Mouse (Mus musculus) stomach, embryonic 14.5 days (tissue): ENCODE measurements around the gene Camk1d. TPM values are rescaled to one million over a fixed set of nuclear protein-coding genes. Genes with fewer than 3 reads are reported as not detected.
A peak's percentile ranks its signal among the peaks of the same experiment; 100 is the strongest.

ENCODE experiments used
- ATAC-seq: fragments of 200-750 bp; cut with Nextera tagmentation; 2 replicates; pipeline ENCODE4 v1.8.0; 2017; ENCODE audit warnings: low read depth, moderate TSS enrichment; ENCODE audit not compliant: insufficient number of reproducible peaks, insufficient read depth, low FRiP score
- H3K27ac ChIP-seq: fragments of 300-500 bp; sonication (generic); 2 replicates; pipeline ENCODE4 v1.5.1; 2014; ENCODE audit warnings: mild to moderate bottlenecking, low read length, moderate library complexity, mixed read lengths
- H3K27me3 ChIP-seq: fragments of 300-500 bp; sonication (generic); 2 replicates; pipeline ENCODE4 v1.6.1; 2014; ENCODE audit warnings: low read length, control low read depth, mixed read lengths; ENCODE audit not compliant: control insufficient read depth, insufficient read depth
- H3K36me3 ChIP-seq: fragments of 300-500 bp; sonication (generic); 2 replicates; pipeline ENCODE4 v1.6.1; 2014; ENCODE audit warnings: mild to moderate bottlenecking, control low read depth, low read length, moderate library complexity, mixed read lengths; ENCODE audit not compliant: control insufficient read depth, insufficient read depth
- H3K4me1 ChIP-seq: fragments of 300-500 bp; sonication (generic); 2 replicates; pipeline ENCODE4 v1.6.1; 2014; ENCODE audit warnings: low read length, control low read depth, mixed read lengths; ENCODE audit not compliant: control insufficient read depth, insufficient read depth
- H3K4me2 ChIP-seq: fragments of 300-500 bp; sonication (generic); replicated peaks from 2 replicates; pipeline ENCODE4 v1.6.1; 2014; ENCODE audit warnings: low read depth, low read length, control low read depth
- H3K4me3 ChIP-seq: fragments of 300-500 bp; sonication (generic); 2 replicates; pipeline ENCODE4 v1.5.1; 2014; ENCODE audit warnings: low read depth, low read length, control low read depth
- H3K9ac ChIP-seq: fragments of 300-500 bp; sonication (generic); replicated peaks from 2 replicates; pipeline ENCODE4 v1.6.1; 2014; ENCODE audit warnings: low read depth, mild to moderate bottlenecking, control low read depth, low read length, moderate library complexity, mixed read lengths
- H3K9me3 ChIP-seq: fragments of 300-500 bp; sonication (generic); 2 replicates; pipeline ENCODE4 v1.6.1; 2016; ENCODE audit warnings: low read depth, low read length, control low read depth; ENCODE audit not compliant: control insufficient read depth
- WGBS: fragments of 180-500 bp; shearing (Covaris S2); extraction: QIAGEN DNeasy Blood & Tissue Kit; methylation state at CpG from one replicate; pipeline ENCODE4 v1.1.7; 2014; 5-methylcytosine and 5-hydroxymethylcytosine counted together
- polyA plus RNA-seq: library from polyadenylated mRNA; unstranded; fragments of >200 nt; fragmentation: Nextera tagmentation; extraction: Ambion mirVana; gene quantifications from 2 replicates; pipeline ENCODE4 v1.2.1, GENCODE M21; 2014

Gene Camk1d
- polyA plus RNA-seq, 1 experiment from 2014 or later, result 20.5 TPM

- H3K27ac ChIP-seq, result no peak overlapping the region
- no peaks in the 10 kb centered on the region for H3K36me3 ChIP-seq
- no peak overlapping the region for H3K4me2 ChIP-seq
- 79% methylated on average over 5 of the region's 5 CpGs for WGBS
- no peak overlapping the region for H3K4me3 ChIP-seq
- no peak for ATAC-seq
- H3K27me3 ChIP-seq, result no peaks in the 10 kb centered on the region
- H3K9me3 ChIP-seq, result no peaks in the 10 kb centered on the region
- H3K4me1 ChIP-seq, result no peaks in the 10 kb centered on the region
- no peak overlapping the region for H3K9ac ChIP-seq
Measured at GRCm38 (mm10) chr2:5478709-5479108, 235.6 kb downstream of the Camk1d start.

GRCm38 (mm10) chr2:5478256-5478655, 236.1 kb downstream of the Camk1d start:
- 97% methylated on average over 4 of the region's 4 CpGs for WGBS
- no peak overlapping the region for H3K4me3 ChIP-seq
- no peak overlapping the region for H3K27ac ChIP-seq
- no peaks in the 10 kb centered on the region for H3K9me3 ChIP-seq
- H3K4me2 ChIP-seq, result no peak overlapping the region
- no peak overlapping the region for H3K9ac ChIP-seq
- no peaks in the 10 kb centered on the region for H3K27me3 ChIP-seq
- H3K4me1 ChIP-seq, result no peaks in the 10 kb centered on the region
- H3K36me3 ChIP-seq, result no peaks in the 10 kb centered on the region
- no peak for ATAC-seq

GRCm38 (mm10) chr2:5477525-5477924, 236.8 kb downstream of the Camk1d start:
- Histone ChIP-seq H3K4me3 (no peak overlapping the region), H3K27me3 (no peaks in the 10 kb centered on the region), H3K4me1 (no peaks in the 10 kb centered on the region), H3K36me3 (no peaks in the 10 kb centered on the region), H3K9ac (no peak overlapping the region), H3K9me3 (no peaks in the 10 kb centered on the region), H3K4me2 (no peak overlapping the region), H3K27ac (no peak overlapping the region)
- no peak for ATAC-seq
- WGBS, result 83% methylated on average over 1 of the region's 1 CpGs

GRCm38 (mm10) chr2:5469366-5469941, 244.9 kb downstream of the Camk1d start:
- no peaks in the 10 kb centered on the region for H3K9me3 ChIP-seq
- H3K4me1 ChIP-seq, result 0 out of 2 replicates have a peak, but pooled peaks cover 3% of the 10 kb centered on the region
- no peak overlapping the region for H3K27ac ChIP-seq
- H3K9ac ChIP-seq, result no peak overlapping the region
- H3K36me3 ChIP-seq, result no peaks in the 10 kb centered on the region
- ATAC-seq, result no peak
- no peak overlapping the region for H3K4me2 ChIP-seq
- WGBS, result 77% methylated on average over 4 of the region's 4 CpGs
- no peak overlapping the region for H3K4me3 ChIP-seq
- no peaks in the 10 kb centered on the region for H3K27me3 ChIP-seq

- Histone ChIP-seq H3K9ac (no peak overlapping the region), H3K4me3 (no peak overlapping the region), H3K27me3 (no peaks in the 10 kb centered on the region), H3K36me3 (no peaks in the 10 kb centered on the region), H3K4me1 (0 out of 2 replicates have a peak, but pooled peaks cover 3% of the 10 kb centered on the region), H3K27ac (no peak overlapping the region), H3K9me3 (no peaks in the 10 kb centered on the region), H3K4me2 (no peak overlapping the region)
- 68% methylated on average over 2 of the region's 2 CpGs for WGBS
- ATAC-seq, result no peak
Measured at GRCm38 (mm10) chr2:5467537-5467936, 246.8 kb downstream of the Camk1d start.

GRCm38 (mm10) chr2:5458671-5459235, 255.6 kb downstream of the Camk1d start:
- Histone ChIP-seq H3K4me2 (no peak overlapping the region), H3K9ac (no peak overlapping the region), H3K27me3 (no peaks in the 10 kb centered on the region), H3K4me1 (peaks cover 38% of the 10 kb centered on the region), H3K27ac (peak overlapping the region; percentile 73), H3K36me3 (no peaks in the 10 kb centered on the region), H3K4me3 (no peak overlapping the region), H3K9me3 (no peaks in the 10 kb centered on the region)
- 50% methylated on average over 16 of the region's 16 CpGs for WGBS
- ATAC-seq, result no peak

- 53% methylated on average over 5 of the region's 5 CpGs for WGBS
- peak; percentile 4; the same call in 1 of the 2 replicates for ATAC-seq
- Histone ChIP-seq H3K4me2 (no peak overlapping the region), H3K36me3 (no peaks in the 10 kb centered on the region), H3K4me3 (no peak overlapping the region), H3K27me3 (no peaks in the 10 kb centered on the region), H3K4me1 (peaks cover 38% of the 10 kb centered on the region), H3K27ac (peak overlapping the region; percentile 73), H3K9me3 (no peaks in the 10 kb centered on the region), H3K9ac (no peak overlapping the region)
Measured at GRCm38 (mm10) chr2:5458075-5458494, 256.2 kb downstream of the Camk1d start.

GRCm38 (mm10) chr2:5456108-5456507, 258.2 kb downstream of the Camk1d start:
- ATAC-seq, result no peak
- Histone ChIP-seq H3K36me3 (no peaks in the 10 kb centered on the region), H3K9ac (no peak overlapping the region), H3K27me3 (no peaks in the 10 kb centered on the region), H3K4me3 (no peak overlapping the region), H3K4me2 (no peak overlapping the region), H3K4me1 (peaks cover 38% of the 10 kb centered on the region), H3K27ac (no peak overlapping the region), H3K9me3 (no peaks in the 10 kb centered on the region)
- 63% methylated on average over 2 of the region's 2 CpGs for WGBS

GRCm38 (mm10) chr2:5454830-5455229, 259.5 kb downstream of the Camk1d start:
- H3K9me3 ChIP-seq, result no peaks in the 10 kb centered on the region
- H3K4me2 ChIP-seq, result no peak overlapping the region
- H3K4me3 ChIP-seq, result no peak overlapping the region
- H3K27ac ChIP-seq, result peak overlapping the region; percentile 46; the same call in 1 of the 2 replicates
- no peaks in the 10 kb centered on the region for H3K27me3 ChIP-seq
- H3K36me3 ChIP-seq, result no peaks in the 10 kb centered on the region
- ATAC-seq, result peak; percentile 34; the same call in 1 of the 2 replicates
- 30% methylated on average over 9 of the region's 9 CpGs for WGBS
- H3K4me1 ChIP-seq, result peaks cover 38% of the 10 kb centered on the region
- H3K9ac ChIP-seq, result no peak overlapping the region
